Mouse (Mus musculus): ENCODE results near the gene Flii.

DNA sequence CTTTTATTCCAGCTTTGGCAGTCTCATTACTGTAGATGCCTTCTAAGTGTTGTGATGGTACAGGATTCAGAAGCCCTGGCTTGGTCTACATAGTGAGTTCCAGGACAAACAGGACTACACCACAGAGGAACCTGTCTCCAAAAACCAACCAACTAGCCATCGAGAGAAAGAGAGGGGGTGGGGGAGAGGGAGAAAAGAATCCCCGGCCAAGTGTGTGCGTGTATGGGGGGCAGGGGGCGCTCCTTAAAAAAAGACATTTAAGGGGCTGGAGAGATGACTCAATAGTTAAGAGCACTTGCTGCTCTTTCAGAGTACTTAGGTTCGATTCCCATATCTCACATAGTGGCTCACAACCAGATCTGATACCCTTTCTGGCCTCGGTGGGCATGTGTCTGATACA is 48.5 kb upstream of the Flii start:
- TF ChIP-seq CTCF (IDR thresholded peaks at IDR 0.05; ENCODE audit: borderline replicate concordance, insufficient read depth, low read length) = no peak
- no peak for TF ChIP-seq POLR2A (IDR thresholded peaks at IDR 0.05; ENCODE audit: low read depth, low read length)
